Mouse (Mus musculus) hematopoietic stem cell, adult 5-6 weeks (primary cell): ENCODE measurements around the gene 5430419D17Rik. TPM values are rescaled to one million over a fixed set of nuclear protein-coding genes. Genes with fewer than 3 reads are reported as not detected.

ENCODE experiments used
- ATAC-seq, 2 experiments: fragments of 125-278 bp in 1 of 2; replicated peaks in 1 of 2; 2 replicates each; pipeline ENCODE4 v1.8.0; 2016 to 2017; ENCODE audit warnings: inconsistent platforms in 2 of 2, mild to moderate bottlenecking in 2 of 2, moderate number of reproducible peaks in 2 of 2, low read depth in 1 of 2, moderate TSS enrichment in 1 of 2; ENCODE audit not compliant: low FRiP score in 2 of 2, poor library complexity in 2 of 2, severe bottlenecking in 2 of 2, insufficient read depth in 1 of 2, low TSS enrichment in 1 of 2
- total RNA-seq: library from RNA; stranded (forward); fragments of 172-1452, 232-1000 nt; gene quantifications from 2 replicates; pipeline ENCODE4 v1.2.3, GENCODE M21; 2017

5430419D17Rik gene
- total RNA-seq, 1 experiment from 2014 or later, result not detected

DNA sequence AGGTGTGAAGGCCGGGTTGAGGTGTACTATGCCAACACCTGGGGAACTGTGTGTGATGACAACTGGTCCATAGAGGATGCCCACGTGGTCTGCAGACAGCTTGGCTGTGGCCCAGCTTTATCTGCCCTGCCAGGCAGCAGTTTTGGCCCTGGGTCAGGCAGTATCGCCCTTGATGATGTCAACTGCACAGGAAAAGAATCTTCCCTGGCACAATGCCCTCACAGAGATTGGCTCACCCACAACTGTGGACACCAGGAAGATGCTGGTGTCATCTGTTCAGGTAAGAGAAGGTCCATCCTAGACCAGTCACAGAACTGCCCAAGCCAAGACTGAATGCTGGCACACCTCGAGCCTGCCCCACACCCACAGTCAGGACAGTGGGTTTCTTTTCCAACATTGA lies 91.6 kb downstream of the 5430419D17Rik start:
- ATAC-seq, result no peak

GRCm38 (mm10) chr7:131297151-131297550 lies 122.9 kb downstream of the 5430419D17Rik start:
- ATAC-seq, result no peak

GRCm38 (mm10) chr7:131303340-131303739 lies 129.1 kb downstream of the 5430419D17Rik start:
- ATAC-seq, result no peak

DNA sequence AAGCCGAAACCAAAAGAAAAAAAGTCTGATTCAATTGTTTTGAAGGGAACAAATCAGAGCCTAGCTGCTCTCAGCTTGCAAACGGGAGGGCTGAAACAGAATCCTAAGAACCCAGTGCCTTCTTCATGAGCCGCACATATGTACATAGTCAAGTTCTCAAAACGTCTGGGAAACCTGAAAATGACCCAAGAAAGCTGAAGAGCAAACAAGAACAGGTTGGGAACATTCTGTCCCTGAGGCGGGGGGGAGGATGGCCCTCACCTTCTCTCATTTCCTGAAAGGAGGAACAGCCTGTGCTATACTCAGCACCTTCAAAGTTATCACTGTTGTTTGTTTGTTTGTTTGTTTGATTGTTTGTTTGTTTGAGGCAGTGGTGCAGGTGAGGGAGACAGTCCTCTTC lies 132.5 kb downstream of the 5430419D17Rik start:
- ATAC-seq, result no peak

GRCm38 (mm10) chr7:131314493-131314892 lies 140.3 kb downstream of the 5430419D17Rik start:
- ATAC-seq, result no peak

DNA sequence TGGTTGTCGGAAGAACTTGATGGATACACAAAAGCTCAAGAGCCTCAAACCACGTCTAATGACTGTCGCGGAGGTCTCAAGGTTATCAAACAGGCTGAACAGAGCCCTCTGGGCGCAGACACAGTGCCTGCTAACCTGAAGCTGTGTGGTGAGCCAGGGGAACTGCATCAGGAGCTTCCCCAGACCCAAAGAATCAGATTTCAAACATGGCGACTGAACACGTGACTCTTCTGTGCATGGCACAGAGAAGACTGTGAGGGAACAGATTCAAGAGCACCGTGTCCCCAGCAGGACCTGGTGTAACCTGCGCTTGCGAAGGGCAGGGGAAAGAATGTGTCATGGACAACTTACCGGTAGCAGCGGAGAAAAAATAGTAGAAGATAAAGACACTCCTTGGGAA lies 143.4 kb downstream of the 5430419D17Rik start:
- no peak for ATAC-seq

GRCm38 (mm10) chr7:131318340-131318739 lies 144.1 kb downstream of the 5430419D17Rik start:
- no peak for ATAC-seq

DNA sequence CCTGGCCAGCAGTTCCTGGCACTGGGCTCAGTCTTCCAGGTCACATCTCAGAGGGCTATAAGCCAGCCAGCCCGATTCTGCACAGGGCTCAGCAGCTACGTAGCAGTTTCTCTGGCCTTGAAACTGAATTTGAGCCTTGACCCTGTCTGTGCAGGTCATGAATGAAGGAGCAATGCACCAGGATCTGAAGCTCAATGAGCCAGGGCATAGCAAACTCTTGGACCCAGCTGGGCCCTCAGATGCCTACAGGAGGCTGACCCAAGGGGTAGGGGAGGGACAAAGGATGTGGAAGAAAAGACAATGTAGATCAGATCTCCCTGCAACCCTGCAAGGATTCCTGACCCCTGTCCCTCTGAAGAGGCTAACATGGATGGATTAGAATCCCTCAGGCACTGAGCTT lies 148.0 kb downstream of the 5430419D17Rik start, which contains the start of gene Cuzd1:
Gene Cuzd1, minus strand, starts transcription at position 101 of the 400 bp plus-strand sequence.
- ATAC-seq, result no peak

DNA sequence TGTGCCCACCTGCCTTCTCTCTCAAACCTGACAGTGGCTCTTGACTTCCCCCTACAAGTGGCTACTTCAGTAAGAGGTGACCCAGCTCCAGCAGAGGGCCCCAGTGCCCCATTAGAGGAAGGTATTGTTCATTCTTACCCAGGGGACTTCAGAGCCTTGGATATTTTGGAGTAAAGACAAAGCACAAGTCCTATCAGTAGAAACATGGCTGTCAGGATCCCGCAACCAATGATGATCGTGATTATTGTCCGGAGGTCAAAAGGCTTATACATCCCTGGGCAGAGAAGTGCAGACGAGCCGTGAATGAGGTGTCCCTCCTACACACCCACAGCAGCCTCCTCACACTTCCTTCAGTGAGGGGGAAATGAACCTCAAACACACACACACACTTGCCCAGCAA lies 152.9 kb downstream of the 5430419D17Rik start:
- ATAC-seq, result no peak

- ATAC-seq, result no peak
Measured at GRCm38 (mm10) chr7:131329416-131329815, 155.2 kb downstream of the 5430419D17Rik start, which contains the start of gene Fam24b. Gene Fam24b, minus strand, starts transcription at chr7:131329516.

DNA sequence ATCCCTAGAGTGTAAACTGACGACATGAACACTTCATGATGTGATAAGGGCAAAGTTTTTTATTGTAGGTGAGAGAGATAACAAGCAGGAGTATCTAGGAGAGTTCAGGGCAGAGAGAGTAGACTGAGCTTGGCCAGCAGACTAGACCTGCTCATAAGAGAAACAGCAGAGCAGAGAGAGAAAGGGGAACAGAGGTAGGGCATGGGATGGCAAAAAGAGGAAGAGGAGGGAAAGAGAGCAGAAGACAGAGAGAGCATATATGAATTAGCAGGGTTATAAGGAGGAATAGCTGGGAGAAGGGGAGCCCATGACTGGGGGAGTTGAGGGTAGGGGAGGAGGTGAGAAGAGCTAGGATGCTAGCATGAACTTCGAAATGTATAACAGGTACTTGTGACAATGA lies 157.5 kb downstream of the 5430419D17Rik start:
- 0 out of 4 replicates have a peak, but pooled peaks of 1 of the 2 experiments have one; percentile 29 for ATAC-seq

DNA sequence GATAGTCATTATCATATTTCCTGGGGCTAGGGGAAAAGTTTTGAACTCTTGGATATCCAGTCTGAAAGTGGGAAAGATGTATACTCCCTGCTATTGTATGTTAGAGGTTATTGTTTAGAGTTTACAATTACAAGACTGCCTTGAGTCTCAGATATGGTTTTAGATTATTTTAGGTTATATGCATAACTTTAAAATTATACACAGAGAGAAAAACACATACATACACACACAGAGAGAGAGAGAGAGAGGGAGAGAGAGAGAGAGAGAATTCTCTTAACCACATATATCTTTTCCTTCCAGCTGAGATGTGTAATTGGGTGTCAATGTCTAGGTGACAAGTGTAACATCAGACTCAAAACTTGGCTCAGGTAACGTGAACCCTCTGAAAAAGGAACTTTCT lies 159.4 kb downstream of the 5430419D17Rik start, which contains the start of gene Fam24a:
Gene Fam24a, plus strand, starts transcription at position 301 of the 400 bp plus-strand sequence.
- no peak for ATAC-seq

- ATAC-seq, result no peak
Measured at GRCm38 (mm10) chr7:131337502-131338068, 163.4 kb downstream of the 5430419D17Rik start.

- ATAC-seq, result no peak
Measured at GRCm38 (mm10) chr7:131345856-131346541, 171.8 kb downstream of the 5430419D17Rik start.

Other genes starting within 250 kb of the 5430419D17Rik start
- gene Htra1, start 238.3 kb upstream of the 5430419D17Rik start, total RNA-seq, result 1.3 TPM in 1 of 2 replicates, not detected in the other
- gene Dmbt1, start 142.3 kb upstream of the 5430419D17Rik start, total RNA-seq, result not detected in 2 replicates
- not detected in 2 replicates for gene 4933402N03Rik, start 28.1 kb upstream of the 5430419D17Rik start, total RNA-seq
- not detected in 2 replicates for gene Cuzd1, start 147.9 kb downstream of the 5430419D17Rik start, total RNA-seq
- not detected in 2 replicates for gene Fam24b, start 155.1 kb downstream of the 5430419D17Rik start, total RNA-seq
- gene Fam24a, start 159.5 kb downstream of the 5430419D17Rik start, total RNA-seq, result not detected in 2 replicates
- 6.6 and 15.8 TPM in 2 replicates for gene 2310057M21Rik, start 188.4 kb downstream of the 5430419D17Rik start, total RNA-seq
- 15.2 and 32.3 TPM in 2 replicates for gene Pstk, start 196.7 kb downstream of the 5430419D17Rik start, total RNA-seq
- 24.6 and 25.1 TPM in 2 replicates for gene Ikzf5, start 236.1 kb downstream of the 5430419D17Rik start, total RNA-seq
- 37.9 and 48.9 TPM in 2 replicates for gene Acadsb, start 236.2 kb downstream of the 5430419D17Rik start, total RNA-seq